Mouse (Mus musculus): ENCODE measurements at regions not wholly inside any gene's neighbourhood (a gene's known extent, or its start where the extent isn't known, plus 50 kb on each side); places are given as distances from the start of the nearest gene placed in this dataset.

DNA sequence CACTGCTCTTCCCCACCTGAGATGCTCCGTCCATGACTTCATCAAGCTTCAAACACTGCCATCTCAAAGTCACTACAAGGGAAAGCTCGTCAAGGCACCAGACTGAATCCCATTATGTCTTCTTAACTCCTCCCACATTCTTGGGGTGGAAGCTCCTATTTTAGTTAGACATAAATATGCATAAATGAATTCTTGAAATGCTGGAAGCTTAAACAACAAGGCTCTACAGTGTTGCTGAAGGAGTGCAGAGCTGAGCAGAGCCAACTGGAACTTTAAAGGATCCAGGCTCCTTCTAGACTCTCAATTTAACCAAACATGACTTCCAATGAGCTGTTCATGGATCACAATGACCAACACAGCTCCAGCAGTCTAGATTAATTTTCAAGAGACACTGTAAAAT lies 261.1 kb downstream of the Irs2 start:
- intact Hi-C loops (cut with DNase I): no loop called here
- DNase-seq (ENCODE audit: low spot score in 2 of 2): no peak

- intact Hi-C loops (cut with DNase I): no loop called here
- DNase-seq (ENCODE audit: low spot score in 2 of 2): no peak
Measured at GRCm38 (mm10) chr8:10743241-10743640, 265.0 kb downstream of the Irs2 start.

DNA sequence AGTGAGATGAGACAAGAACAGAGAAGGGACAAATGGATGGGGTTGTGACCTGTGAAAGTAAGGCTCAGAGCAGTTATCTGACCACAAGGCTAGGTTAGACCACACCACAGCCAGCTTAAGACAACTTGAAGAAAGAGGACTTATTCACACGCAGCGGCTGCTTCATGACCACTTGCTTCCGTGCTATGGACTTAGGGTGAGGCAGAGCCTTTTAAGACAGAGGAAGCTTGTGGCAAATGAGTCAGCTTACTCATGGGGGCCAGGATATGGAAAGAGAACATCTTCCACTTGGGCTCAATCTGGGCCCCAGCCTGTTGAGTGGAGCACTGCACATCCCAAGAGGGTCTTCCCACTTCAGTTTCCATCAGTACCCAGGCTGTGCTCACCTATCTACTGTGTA lies 267.4 kb downstream of the Irs2 start:
- intact Hi-C loops (cut with DNase I): no loop called here
- DNase-seq (ENCODE audit: low spot score in 2 of 2): no peak

DNA sequence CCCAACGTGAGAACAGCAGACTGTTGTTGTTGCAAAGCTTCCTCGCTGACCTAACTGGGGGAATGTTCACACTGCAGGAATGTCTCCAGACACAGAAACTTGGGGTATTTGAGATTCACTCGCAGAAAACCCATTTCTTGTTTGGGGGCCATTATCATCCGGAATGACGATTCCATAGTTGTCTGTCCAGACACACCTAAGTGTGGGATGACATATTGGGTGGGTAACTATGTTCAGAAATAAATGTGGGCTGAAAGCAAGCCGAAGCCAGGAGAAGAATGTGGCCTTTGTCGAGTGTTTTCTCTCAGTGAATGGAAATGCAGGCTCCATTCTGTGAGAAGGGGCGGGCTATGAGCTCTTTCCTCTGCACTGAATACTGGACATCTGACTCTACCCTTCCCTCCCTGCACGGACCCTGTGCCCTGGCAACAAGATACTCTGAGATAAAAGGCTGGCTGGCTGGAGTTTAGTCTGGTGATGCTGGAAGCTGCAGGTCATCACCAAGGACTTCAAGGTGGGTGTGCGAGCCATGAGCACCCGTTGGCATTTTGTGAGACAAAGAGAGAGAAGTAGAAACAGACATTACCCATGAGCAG lies 269.7 kb downstream of the Irs2 start:
- intact Hi-C loops (cut with DNase I): no loop called here

DNA sequence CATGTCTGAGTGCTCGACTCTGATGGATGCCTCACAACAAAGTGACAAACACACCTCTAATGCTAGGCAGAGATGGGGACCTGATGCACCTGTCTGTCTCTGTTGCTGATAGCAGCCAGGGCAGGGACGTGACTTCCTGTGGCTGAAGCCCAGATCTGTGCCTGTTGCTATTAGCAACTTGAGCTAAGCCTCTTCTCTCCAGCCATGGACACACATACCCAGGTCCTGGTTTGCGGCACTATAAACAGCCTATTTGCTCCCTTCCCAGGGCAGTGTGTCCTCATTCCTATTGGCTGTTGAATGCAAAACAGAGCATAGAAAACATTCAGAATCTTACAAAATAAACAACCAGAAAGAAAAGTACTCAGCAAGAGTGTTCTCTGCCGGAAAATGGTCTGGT lies 273.5 kb downstream of the Irs2 start:
- no peak for DNase-seq (ENCODE audit: low spot score in 2 of 2)
- intact Hi-C loops (cut with DNase I): no loop called here

More for the DNA sequence above, 269.7 kb downstream of the Irs2 start:
- DNase-seq (ENCODE audit: low spot score in 2 of 2): no peak

DNA sequence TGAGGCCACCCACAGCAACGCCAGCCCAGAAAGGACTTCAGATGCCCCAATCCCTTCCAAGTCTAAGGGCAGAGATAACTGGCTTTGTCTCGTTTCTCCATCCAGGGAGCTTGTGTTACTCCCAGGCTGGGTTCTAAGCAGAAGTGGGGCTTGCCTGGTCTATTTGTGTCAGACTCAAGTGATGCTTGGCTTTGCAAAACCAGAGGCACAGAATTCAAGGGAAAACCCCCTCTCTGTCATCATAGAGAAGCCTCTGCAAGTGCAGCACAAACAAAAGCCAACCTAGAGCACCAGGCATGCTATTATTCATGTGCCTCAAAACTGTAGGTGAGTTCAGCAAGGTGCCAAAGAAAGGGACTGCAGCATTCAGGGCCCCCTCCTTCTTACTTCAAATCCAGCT lies 284.9 kb downstream of the Irs2 start:
- DNase-seq (ENCODE audit: low spot score in 2 of 2): no peak
- intact Hi-C loops (cut with DNase I): no loop called here

DNA sequence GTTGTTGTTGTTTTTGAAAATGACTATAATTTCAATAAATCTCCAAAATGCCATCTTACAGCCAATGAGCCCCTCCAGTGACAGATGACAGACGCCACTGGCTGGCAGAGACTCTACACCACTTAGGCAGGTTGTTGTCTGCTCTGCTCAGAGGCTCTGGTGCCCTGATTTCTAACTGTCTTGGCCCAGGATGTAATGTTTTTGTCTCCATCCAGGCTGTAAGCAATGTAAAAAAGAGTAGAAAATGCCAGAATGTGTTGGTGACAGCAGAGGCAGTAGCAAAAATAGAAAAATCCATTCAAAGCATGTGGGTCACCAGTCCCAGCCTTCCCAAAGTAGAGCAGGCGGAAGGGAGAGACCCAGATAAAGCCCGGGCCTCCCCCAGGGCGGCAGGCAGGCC lies 285.5 kb downstream of the Irs2 start:
- intact Hi-C loops (cut with DNase I): no loop called here
- DNase-seq (ENCODE audit: low spot score in 2 of 2): peak in 1 of 2 experiments; percentile 43

- intact Hi-C loops (cut with DNase I): no loop called here
- no peak for DNase-seq (ENCODE audit: low spot score in 2 of 2)
Measured at GRCm38 (mm10) chr8:10722342-10722741, 285.9 kb downstream of the Irs2 start.

GRCm38 (mm10) chr8:10721146-10721862 lies 287.0 kb downstream of the Irs2 start:
- intact Hi-C loops (cut with DNase I): no loop called here
- no peak for DNase-seq (ENCODE audit: low spot score in 2 of 2)

GRCm38 (mm10) chr8:10720398-10720797 lies 287.9 kb downstream of the Irs2 start:
- DNase-seq (ENCODE audit: low spot score in 2 of 2): no peak
- intact Hi-C loops (cut with DNase I): no loop called here

- no peak for DNase-seq (ENCODE audit: low spot score in 2 of 2)
- intact Hi-C loops (cut with DNase I): no loop called here
Measured at GRCm38 (mm10) chr8:10719411-10719810, 288.8 kb downstream of the Irs2 start.

DNA sequence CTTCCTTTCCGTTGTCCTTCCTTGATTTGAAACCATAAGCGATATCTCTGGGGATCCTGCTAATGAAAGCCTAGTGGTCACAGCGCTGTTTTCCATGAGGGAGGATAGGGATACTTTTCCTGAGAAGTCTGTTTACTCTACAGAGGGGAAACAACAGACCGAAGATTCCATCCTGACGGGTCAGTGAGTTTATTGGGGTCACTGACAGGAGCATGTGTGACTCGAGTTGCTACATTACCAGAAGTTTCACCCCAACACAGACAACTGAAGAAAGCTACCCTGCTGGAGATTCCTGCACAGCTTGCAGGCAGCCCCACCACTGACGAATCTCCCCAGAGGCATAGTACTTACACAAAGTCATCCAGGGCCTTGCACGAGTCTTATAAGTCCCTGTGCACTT lies 291.0 kb downstream of the Irs2 start:
- intact Hi-C loops (cut with DNase I): no loop called here
- no peak for DNase-seq (ENCODE audit: low spot score in 2 of 2)

DNA sequence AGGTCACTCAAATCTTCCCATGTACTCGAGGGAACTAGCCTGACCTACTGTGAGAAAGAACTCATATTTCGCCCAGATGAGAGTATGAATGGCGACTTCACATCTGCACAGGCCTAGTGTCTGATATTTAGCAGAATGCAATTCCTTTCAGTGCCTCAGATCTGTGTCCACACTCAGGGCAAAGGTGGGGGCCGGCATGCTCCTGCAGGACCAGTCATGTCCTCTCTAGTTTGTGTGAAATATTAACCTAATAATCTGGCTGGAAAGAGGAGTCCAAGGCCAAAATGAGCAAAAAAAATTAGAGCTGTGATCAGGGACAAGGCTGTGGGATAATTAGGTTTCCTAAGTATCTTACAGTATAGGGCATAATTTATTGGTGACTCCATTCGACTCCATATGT lies 292.1 kb downstream of the Irs2 start:
- intact Hi-C loops (cut with DNase I): no loop called here
- no peak for DNase-seq (ENCODE audit: low spot score in 2 of 2)

GRCm38 (mm10) chr8:10713515-10714042 lies 294.7 kb downstream of the Irs2 start:
- intact Hi-C loops (cut with DNase I): no loop called here
- DNase-seq (ENCODE audit: low spot score in 2 of 2): no peak

DNA sequence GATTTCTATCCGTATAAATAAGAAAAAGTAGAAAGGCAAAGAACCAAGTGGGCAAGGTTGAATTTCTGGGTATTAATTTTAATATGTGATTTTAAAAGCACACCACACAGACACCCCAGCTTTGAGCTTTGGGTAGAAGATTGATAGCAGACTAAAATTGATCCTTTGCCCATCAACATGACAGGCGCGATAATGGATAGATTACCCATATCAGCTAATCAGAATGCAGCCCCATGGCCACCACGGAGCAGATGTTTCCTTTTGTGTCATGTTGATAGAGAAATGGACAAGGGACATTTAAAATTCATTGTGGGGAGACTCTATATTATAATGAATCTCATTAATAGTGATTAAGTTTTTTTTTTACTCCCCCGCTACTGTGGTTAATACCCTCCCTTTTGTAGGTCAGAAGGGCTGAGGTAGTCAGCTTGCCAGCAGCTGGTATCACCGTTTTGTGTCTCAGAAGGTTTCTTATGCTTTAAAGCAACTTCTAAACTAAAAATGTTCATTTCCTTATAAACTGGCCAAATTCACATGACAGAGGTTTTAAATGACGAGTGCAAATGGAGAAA lies 296.1 kb downstream of the Irs2 start:
- intact Hi-C loops (cut with DNase I): no loop called here
- DNase-seq (ENCODE audit: low spot score in 2 of 2): no peak

DNA sequence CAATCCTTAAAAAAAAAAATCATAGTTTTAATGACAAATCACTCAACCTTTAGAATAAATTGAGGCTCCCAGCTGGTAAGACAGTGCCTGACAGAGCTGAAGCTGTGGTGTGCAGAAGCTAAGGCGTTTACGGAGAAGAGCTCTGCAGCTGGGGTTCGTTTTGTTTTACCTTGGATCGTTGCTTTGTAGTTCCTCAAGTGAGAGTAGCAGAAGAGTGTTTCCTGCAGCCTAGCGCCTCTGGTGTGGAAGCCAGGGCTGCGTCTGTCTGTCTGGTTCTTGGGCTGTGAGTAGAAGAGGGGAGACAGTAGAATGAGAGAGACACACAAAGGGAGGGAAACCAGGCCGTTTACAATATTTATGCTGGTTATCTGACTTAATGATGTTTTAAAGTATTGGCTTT lies 296.8 kb downstream of the Irs2 start:
- DNase-seq (ENCODE audit: low spot score in 2 of 2): no peak
- intact Hi-C loops (cut with DNase I): no loop called here

GRCm38 (mm10) chr8:10708509-10708908 lies 299.7 kb downstream of the Irs2 start:
- DNase-seq (ENCODE audit: low spot score in 2 of 2): no peak
- intact Hi-C loops (cut with DNase I): no loop called here

- DNase-seq (ENCODE audit: low spot score in 2 of 2): no peak
- intact Hi-C loops (cut with DNase I): no loop called here
Measured at GRCm38 (mm10) chr8:10707122-10707521, 301.1 kb downstream of the Irs2 start.

- DNase-seq (ENCODE audit: low spot score in 2 of 2): no peak
- intact Hi-C loops (cut with DNase I): no loop called here
Measured at GRCm38 (mm10) chr8:10705909-10706308, 302.3 kb downstream of the Irs2 start.

DNA sequence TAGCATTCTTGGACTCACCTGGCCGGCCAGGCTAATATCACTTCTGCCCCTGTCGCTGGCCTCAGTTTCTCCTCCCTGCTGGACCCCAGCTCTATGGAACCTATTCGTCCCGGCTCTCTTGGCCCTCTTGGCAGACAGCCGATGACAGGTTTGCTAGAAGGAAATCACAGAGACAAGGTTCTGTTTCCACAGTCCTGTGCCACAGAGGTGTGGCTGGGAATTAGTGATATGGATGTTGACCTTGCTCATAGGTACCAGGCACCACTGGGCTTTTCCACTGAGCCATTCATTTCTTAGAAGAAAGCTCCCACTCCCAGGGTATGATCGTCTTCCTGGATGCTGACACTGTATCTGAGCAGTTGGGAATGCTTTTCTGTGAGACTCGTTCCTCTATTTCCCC lies 305.5 kb downstream of the Irs2 start:
- no peak for DNase-seq (ENCODE audit: low spot score in 2 of 2)
- intact Hi-C loops (cut with DNase I): no loop called here

- intact Hi-C loops (cut with DNase I): no loop called here
- no peak for DNase-seq (ENCODE audit: low spot score in 2 of 2)
Measured at GRCm38 (mm10) chr8:10702248-10702647, 306.0 kb downstream of the Irs2 start.
